Mouse (Mus musculus) left cerebral cortex, postnatal 36 days (tissue): Measurements from ENCODE around the gene Pcsk6. TPM values are rescaled to one million over a fixed set of nuclear protein-coding genes. Genes with fewer than 3 reads are reported as not detected.
"Not testable (repeated sequence)": the region's sequence is repeated elsewhere in the genome, so short reads cannot be mapped to it uniquely, and the experiment has no call there.

Source experiments
- DNase-seq, 2 experiments: peaks; one replicate each; pipeline ENCODE4 v3.0.0; 2021 to 2022; ENCODE audit warnings: low spot score in 2 of 2, mixed read lengths in 1 of 2
- intact Hi-C: fragments of 180-260 bp; cut with DNase I; formaldehyde crosslinking; loops from one replicate; pipeline ENCODE4 v1.15.1; 2025
- total RNA-seq, 2 experiments: library from RNA; stranded (reverse); gene quantifications; 2 replicates each; pipeline ENCODE4 v1.2.3; 2021

The Pcsk6 gene
- total RNA-seq, 2 experiments from 2014 or later, result 8.4 to 9.6 TPM

- no peak for DNase-seq
- intact Hi-C loops, result loop anchor here (5.0 kb wide), 1 partner anchor 301 kb away; no protein-coding TSS in a partner anchor
Measured at GRCm38 (mm10) chr7:66038730-66039129, 177.2 kb downstream of the Pcsk6 start.

GRCm38 (mm10) chr7:66040026-66040814 is 178.7 kb downstream of the Pcsk6 start:
- no peak for DNase-seq
- intact Hi-C loops, result no loop called here

- DNase-seq, result no peak
- intact Hi-C loops, result no loop called here
Measured at GRCm38 (mm10) chr7:66043552-66044459, 182.3 kb downstream of the Pcsk6 start, which contains the start of gene Gm45213. TSS of gene Gm45213 (plus strand) at chr7:66043602.

GRCm38 (mm10) chr7:66044617-66045016 is 183.1 kb downstream of the Pcsk6 start:
- intact Hi-C loops, result no loop called here
- DNase-seq, result no peak

- intact Hi-C loops, result no loop called here
- DNase-seq, result no peak
Measured at GRCm38 (mm10) chr7:66046921-66047918, 185.7 kb downstream of the Pcsk6 start.

- DNase-seq, result no peak
- intact Hi-C loops, result no loop called here
Measured at GRCm38 (mm10) chr7:66047975-66048374, 186.4 kb downstream of the Pcsk6 start.

- intact Hi-C loops, result no loop called here
- no peak for DNase-seq
Measured at GRCm38 (mm10) chr7:66048446-66049230, 187.1 kb downstream of the Pcsk6 start.

- no peak for DNase-seq
- intact Hi-C loops, result loop anchor here (5.0 kb wide), 1 partner anchor 322 kb away; no protein-coding TSS in a partner anchor
Measured at GRCm38 (mm10) chr7:66053946-66054483, 192.5 kb downstream of the Pcsk6 start.

- DNase-seq, result not testable (repeated sequence)
- intact Hi-C loops, result loop anchor here (1.0 kb wide), 1 partner anchor 351 kb away; no protein-coding TSS in a partner anchor
Measured at GRCm38 (mm10) chr7:66055356-66055755, 193.8 kb downstream of the Pcsk6 start.

GRCm38 (mm10) chr7:66058703-66059102 is 197.2 kb downstream of the Pcsk6 start, which contains the start of gene Snrpa1:
TSS of gene Snrpa1 (plus strand) at chr7:66059003.
- intact Hi-C loops, result no loop called here
- DNase-seq, result no peak

- intact Hi-C loops, result no loop called here
- peak; percentile 90 to 93 for DNase-seq
Measured at GRCm38 (mm10) chr7:66060066-66060956, 198.8 kb downstream of the Pcsk6 start.

- DNase-seq, result no peak
- intact Hi-C loops, result no loop called here
Measured at GRCm38 (mm10) chr7:66061057-66061456, 199.5 kb downstream of the Pcsk6 start.

- no peak for DNase-seq
- intact Hi-C loops, result no loop called here
Measured at GRCm38 (mm10) chr7:66076411-66076810, 214.9 kb downstream of the Pcsk6 start.

GRCm38 (mm10) chr7:66079364-66080230 is 218.1 kb downstream of the Pcsk6 start, which contains the start of gene Selenos:
TSS of gene Selenos (plus strand) at chr7:66079649.
- intact Hi-C loops, result no loop called here
- peak; percentile 93 to 95 for DNase-seq

- intact Hi-C loops, result no loop called here
Measured at GRCm38 (mm10) chr7:66080231-66080613, 218.7 kb downstream of the Pcsk6 start.

GRCm38 (mm10) chr7:66083757-66084156 is 222.2 kb downstream of the Pcsk6 start:
- intact Hi-C loops, result no loop called here
- DNase-seq, result no peak

More at GRCm38 (mm10) chr7:66080231-66080613, 218.7 kb downstream of the Pcsk6 start:
- no peak for DNase-seq
